Mouse (Mus musculus): ENCODE data around the gene Fam168b. TPM values are rescaled to one million over a fixed set of nuclear protein-coding genes. Genes with fewer than 3 reads are reported as not detected.
A peak's percentile ranks its signal among the peaks of the same experiment; 100 is the strongest.

The Fam168b gene
- polyA plus RNA-seq, 1 experiment from 2014 or later: 11.3 TPM

- ATAC-seq (no peak), DNase-seq (no peak)
- Histone ChIP-seq H3K4me3 (ENCODE audit: low read depth, low read length) (no peak overlapping the region), H3K27me3 (ENCODE audit: insufficient read depth, low read length) (no peaks in the 10 kb centered on the region), H3K4me1 (ENCODE audit: insufficient read depth) (peaks cover 7% of the 10 kb centered on the region), H3K9ac (replicated peaks) (no peak overlapping the region), H3K27ac (ENCODE audit: low read depth) (no peak overlapping the region), H3K9me3 (ENCODE audit: low read length) (no peaks in the 10 kb centered on the region), H3K4me2 (ENCODE audit: low read depth, low read length) (no peak overlapping the region), H3K36me3 (replicated peaks; ENCODE audit: insufficient read depth, low read length) (peaks cover 4% of the 10 kb centered on the region; the same call in 1 of the 2 replicates)
- 51% methylated on average over 35 of the region's 35 CpGs for WGBS (ENCODE audit: insufficient replicate concordance)
- TF ChIP-seq EP300 (IDR thresholded peaks at IDR 0.05; ENCODE audit: low read depth): no peak
- no peak for TF ChIP-seq CTCF (IDR thresholded peaks at IDR 0.05; ENCODE audit: low read depth)
Observed at GRCm38 (mm10) chr1:34805931-34806520, 36.8 kb downstream of the Fam168b start.

DNA sequence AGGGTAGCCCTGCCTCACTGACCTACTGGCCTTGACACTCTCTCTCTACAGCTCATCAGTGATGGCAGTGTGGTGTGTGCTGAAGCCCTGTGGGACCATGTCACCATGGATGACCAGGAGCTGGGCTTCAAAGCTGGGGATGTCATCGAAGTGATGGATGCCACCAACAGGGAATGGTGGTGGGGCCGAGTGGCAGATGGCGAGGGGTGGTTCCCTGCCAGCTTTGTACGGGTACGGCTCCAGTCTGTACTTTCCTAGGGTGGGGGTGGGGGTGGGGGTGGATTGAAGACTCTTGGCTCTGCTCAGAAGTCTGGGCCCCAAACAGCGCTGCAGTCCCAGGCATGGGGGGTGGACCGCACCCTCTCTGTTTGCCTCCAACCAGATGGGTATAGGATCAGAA is 38.0 kb downstream of the Fam168b start:
- Histone ChIP-seq H3K4me2 (ENCODE audit: low read depth, low read length) (no peak overlapping the region), H3K4me3 (ENCODE audit: low read depth, low read length) (no peak overlapping the region), H3K27me3 (ENCODE audit: insufficient read depth, low read length) (no peaks in the 10 kb centered on the region), H3K9me3 (ENCODE audit: low read length) (no peaks in the 10 kb centered on the region), H3K4me1 (ENCODE audit: insufficient read depth) (peaks cover 7% of the 10 kb centered on the region), H3K27ac (ENCODE audit: low read depth) (no peak overlapping the region), H3K36me3 (replicated peaks; ENCODE audit: insufficient read depth, low read length) (no peaks in the 10 kb centered on the region), H3K9ac (replicated peaks) (no peak overlapping the region)
- ATAC-seq (no peak), DNase-seq (no peak)
- TF ChIP-seq EP300 (IDR thresholded peaks at IDR 0.05; ENCODE audit: low read depth): no peak
- TF ChIP-seq CTCF (IDR thresholded peaks at IDR 0.05; ENCODE audit: low read depth): no peak
- 84% methylated on average over 7 of the region's 7 CpGs for WGBS (ENCODE audit: insufficient replicate concordance)

DNA sequence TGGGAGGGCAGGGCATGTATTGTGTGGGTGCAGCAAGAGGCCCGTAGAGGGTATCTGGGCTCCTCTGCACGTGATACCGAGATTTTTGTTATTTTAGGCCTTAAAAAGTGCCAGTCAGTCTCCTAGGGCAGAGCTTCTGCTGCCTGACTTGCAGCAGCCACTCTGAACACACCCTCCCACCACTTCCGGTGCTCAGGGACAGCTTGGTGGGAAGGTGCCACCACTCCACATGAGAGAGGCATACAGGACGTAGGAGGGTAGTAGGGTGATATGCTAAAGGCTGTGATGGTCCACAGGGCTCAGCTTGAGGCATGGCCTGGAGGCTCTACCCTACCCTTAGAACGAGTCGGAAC is 40.6 kb downstream of the Fam168b start:
- Histone ChIP-seq H3K9ac (replicated peaks) (no peak overlapping the region), H3K36me3 (replicated peaks; ENCODE audit: insufficient read depth, low read length) (no peaks in the 10 kb centered on the region), H3K27me3 (ENCODE audit: insufficient read depth, low read length) (no peaks in the 10 kb centered on the region), H3K9me3 (ENCODE audit: low read length) (no peaks in the 10 kb centered on the region), H3K4me1 (ENCODE audit: insufficient read depth) (peaks cover 7% of the 10 kb centered on the region), H3K27ac (ENCODE audit: low read depth) (peak overlapping the region; percentile 23; the same call in 1 of the 2 replicates), H3K4me2 (ENCODE audit: low read depth, low read length) (peak overlapping the region; percentile 95), H3K4me3 (ENCODE audit: low read depth, low read length) (peak overlapping the region; percentile 64)
- WGBS (ENCODE audit: insufficient replicate concordance): 20% methylated on average over 7 of the region's 7 CpGs
- TF ChIP-seq CTCF (IDR thresholded peaks at IDR 0.05; ENCODE audit: low read depth): no peak
- TF ChIP-seq EP300 (IDR thresholded peaks at IDR 0.05; ENCODE audit: low read depth): no peak
- ATAC-seq (peak; percentile 16; the same call in 1 of the 2 replicates), DNase-seq (peak; percentile 43)

DNA sequence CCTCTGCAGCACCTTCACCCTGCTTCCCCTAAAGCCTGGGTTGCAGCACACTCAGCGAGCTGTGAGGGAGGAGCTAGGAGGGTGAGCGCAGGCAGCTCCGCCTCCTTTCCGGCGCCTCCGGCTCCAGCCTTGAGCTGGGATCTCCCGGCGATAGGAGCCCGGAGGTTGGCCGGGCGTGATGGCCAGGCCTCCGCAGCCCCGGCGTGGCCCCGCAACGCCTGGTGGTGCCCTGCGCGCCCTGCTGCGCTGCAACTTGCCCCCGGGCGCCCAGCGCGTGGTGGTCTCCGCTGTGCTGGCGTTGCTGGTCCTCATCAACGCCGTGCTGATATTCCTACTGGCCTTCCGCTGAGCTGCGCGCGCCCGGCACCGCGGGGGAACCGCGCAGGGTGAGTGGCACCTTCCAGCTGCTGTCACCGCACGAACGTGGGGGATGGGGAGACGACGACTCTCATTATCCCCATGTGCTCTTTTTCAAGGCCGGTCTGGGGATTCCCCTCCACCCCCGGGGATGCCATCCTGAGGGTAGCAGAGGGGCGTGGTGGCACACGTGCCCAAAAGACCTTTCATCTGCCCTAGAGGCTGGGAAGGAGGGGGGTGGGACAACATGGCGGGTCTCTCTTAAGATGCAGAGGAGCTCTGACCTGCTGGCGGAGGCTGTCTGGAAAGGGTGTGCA is 41.1 kb downstream of the Fam168b start:
- Histone ChIP-seq H3K9me3 (ENCODE audit: low read length) (no peaks in the 10 kb centered on the region), H3K4me3 (ENCODE audit: low read depth, low read length) (peak overlapping the region; percentile 64), H3K36me3 (replicated peaks; ENCODE audit: insufficient read depth, low read length) (no peaks in the 10 kb centered on the region), H3K4me1 (ENCODE audit: insufficient read depth) (peaks cover 7% of the 10 kb centered on the region), H3K27ac (ENCODE audit: low read depth) (peak overlapping the region; percentile 23; the same call in 1 of the 2 replicates), H3K4me2 (ENCODE audit: low read depth, low read length) (peak overlapping the region; percentile 95), H3K27me3 (ENCODE audit: insufficient read depth, low read length) (no peaks in the 10 kb centered on the region), H3K9ac (replicated peaks) (peak overlapping the region; percentile 62)
- 2% methylated on average over 41 of the region's 47 CpGs for WGBS (ENCODE audit: insufficient replicate concordance)
- ATAC-seq (peak; percentile 84), DNase-seq (peak; percentile 70)
- TF ChIP-seq EP300 (IDR thresholded peaks at IDR 0.05; ENCODE audit: low read depth): no peak
- TF ChIP-seq CTCF (IDR thresholded peaks at IDR 0.05; ENCODE audit: low read depth): no peak

GRCm38 (mm10) chr1:34799140-34799539 is 43.7 kb downstream of the Fam168b start:
- DNase-seq (no peak), ATAC-seq (no peak)
- Histone ChIP-seq H3K4me2 (ENCODE audit: low read depth, low read length) (no peak overlapping the region), H3K27me3 (ENCODE audit: insufficient read depth, low read length) (no peaks in the 10 kb centered on the region), H3K36me3 (replicated peaks; ENCODE audit: insufficient read depth, low read length) (no peaks in the 10 kb centered on the region), H3K4me3 (ENCODE audit: low read depth, low read length) (no peak overlapping the region), H3K9me3 (ENCODE audit: low read length) (no peaks in the 10 kb centered on the region), H3K9ac (replicated peaks) (no peak overlapping the region), H3K4me1 (ENCODE audit: insufficient read depth) (peaks cover 7% of the 10 kb centered on the region), H3K27ac (ENCODE audit: low read depth) (no peak overlapping the region)
- WGBS (ENCODE audit: insufficient replicate concordance): 52% methylated on average over 2 of the region's 2 CpGs
- TF ChIP-seq CTCF (IDR thresholded peaks at IDR 0.05; ENCODE audit: low read depth) (no peak), EP300 (IDR thresholded peaks at IDR 0.05; ENCODE audit: low read depth) (no peak)

- no peak for TF ChIP-seq EP300 (IDR thresholded peaks at IDR 0.05; ENCODE audit: low read depth)
- TF ChIP-seq CTCF (IDR thresholded peaks at IDR 0.05; ENCODE audit: low read depth): no peak
- WGBS (ENCODE audit: insufficient replicate concordance): 64% methylated on average over 19 of the region's 19 CpGs
- DNase-seq (no peak), ATAC-seq (no peak)
- H3K9ac ChIP-seq (replicated peaks): no peak overlapping the region
- H3K4me1 ChIP-seq (ENCODE audit: insufficient read depth): no peaks in the 10 kb centered on the region
- H3K36me3 ChIP-seq (replicated peaks; ENCODE audit: insufficient read depth, low read length): no peaks in the 10 kb centered on the region
- no peaks in the 10 kb centered on the region for H3K9me3 ChIP-seq (ENCODE audit: low read length)
- H3K4me3 ChIP-seq (ENCODE audit: low read depth, low read length): no peak overlapping the region
- H3K27ac ChIP-seq (ENCODE audit: low read depth): no peak overlapping the region
- no peak overlapping the region for H3K4me2 ChIP-seq (ENCODE audit: low read depth, low read length)
- no peaks in the 10 kb centered on the region for H3K27me3 ChIP-seq (ENCODE audit: insufficient read depth, low read length)
Observed at GRCm38 (mm10) chr1:34793304-34794300, 49.3 kb downstream of the Fam168b start.

Measured in liver, postnatal 0 days (tissue).